Mouse (Mus musculus) CH12.LX (cell line): ENCODE measurements around the gene Kcmf1.

Source experiments
- CTCF ChIP-seq, 2 experiments: IDR thresholded peaks in 1 of 2; conservative IDR thresholded peaks in 1 of 2; 2 replicates each; pipeline ENCODE4 v1.5.1; 2011 to 2012; ENCODE audit warnings: low read depth in 2 of 2, low read length in 2 of 2, improper control_type of control experiment in 1 of 2, inconsistent platforms in 1 of 2, mild to moderate bottlenecking in 1 of 2, moderate library complexity in 1 of 2
- E2F4 ChIP-seq: IDR thresholded peaks from 2 replicates; pipeline ENCODE4 v1.6.1; 2011; ENCODE audit warnings: low read depth, low read length, improper control_type of control experiment; ENCODE audit not compliant: insufficient replicate concordance
- EP300 ChIP-seq: IDR thresholded peaks from 2 replicates; pipeline ENCODE4 v1.6.1; 2011; ENCODE audit warnings: low read length, improper control_type of control experiment
- MXI1 ChIP-seq: IDR thresholded peaks from 2 replicates; pipeline ENCODE4 v1.6.1; 2011; ENCODE audit warnings: mild to moderate bottlenecking, low read depth, low read length, improper control_type of control experiment
- MYC ChIP-seq: IDR thresholded peaks from 2 replicates; pipeline ENCODE4 v1.6.1; 2011; ENCODE audit warnings: low read depth, mild to moderate bottlenecking, improper control_type of control experiment, low read length
- POLR2A ChIP-seq: IDR thresholded peaks from 2 replicates; pipeline ENCODE4 v1.6.1; 2011; ENCODE audit warnings: low read depth, mild to moderate bottlenecking, improper control_type of control experiment, low read length
- SIN3A ChIP-seq: IDR thresholded peaks from 2 replicates; pipeline ENCODE4 v1.6.1; 2012; ENCODE audit warnings: low read length, improper control_type of control experiment, inconsistent platforms
- USF2 ChIP-seq: conservative IDR thresholded peaks from 2 replicates; pipeline ENCODE4 v1.6.1; 2011; ENCODE audit warnings: low read depth, low read length, improper control_type of control experiment
- ZC3H11A ChIP-seq: IDR thresholded peaks from 2 replicates; pipeline ENCODE4 v1.6.1; 2012; ENCODE audit warnings: low read depth, mild to moderate bottlenecking, inconsistent platforms, low read length, improper control_type of control experiment
- ZMIZ1 ChIP-seq: IDR thresholded peaks from 2 replicates; pipeline ENCODE4 v1.6.1; 2012; ENCODE audit warnings: low read depth, mild to moderate bottlenecking, inconsistent platforms, low read length, improper control_type of control experiment

GRCm38 (mm10) chr6:72921081-72921480 lies 21.3 kb upstream of the Kcmf1 start:
- TF ChIP-seq MXI1 = no peak
- TF ChIP-seq POLR2A = no peak
- no peak for TF ChIP-seq CTCF (conservative IDR thresholded peaks at IDR 0.05 in 1 of 2, IDR thresholded peaks at IDR 0.05 in 1 of 2; ENCODE audit: low read depth in 2 of 2, low read length in 2 of 2)
- TF ChIP-seq E2F4 = no peak
- no peak for TF ChIP-seq ZMIZ1
- no peak for TF ChIP-seq EP300
- TF ChIP-seq USF2 = no peak
- no peak for TF ChIP-seq MYC
- TF ChIP-seq ZC3H11A = no peak
- TF ChIP-seq SIN3A = no peak
